Mouse (Mus musculus): ENCODE data around the gene Creld1.

- TF ChIP-seq POLR2A (IDR thresholded peaks at IDR 0.05; ENCODE audit: borderline replicate concordance, low read depth, low read length) = no peak
- no peak for TF ChIP-seq CTCF (IDR thresholded peaks at IDR 0.05; ENCODE audit: low read depth, low read length)
Observed at GRCm38 (mm10) chr6:113502801-113503200, 19.7 kb downstream of the Creld1 start.
